Mouse (Mus musculus): ENCODE measurements around the gene Prickle1.

The Prickle1 gene

DNA sequence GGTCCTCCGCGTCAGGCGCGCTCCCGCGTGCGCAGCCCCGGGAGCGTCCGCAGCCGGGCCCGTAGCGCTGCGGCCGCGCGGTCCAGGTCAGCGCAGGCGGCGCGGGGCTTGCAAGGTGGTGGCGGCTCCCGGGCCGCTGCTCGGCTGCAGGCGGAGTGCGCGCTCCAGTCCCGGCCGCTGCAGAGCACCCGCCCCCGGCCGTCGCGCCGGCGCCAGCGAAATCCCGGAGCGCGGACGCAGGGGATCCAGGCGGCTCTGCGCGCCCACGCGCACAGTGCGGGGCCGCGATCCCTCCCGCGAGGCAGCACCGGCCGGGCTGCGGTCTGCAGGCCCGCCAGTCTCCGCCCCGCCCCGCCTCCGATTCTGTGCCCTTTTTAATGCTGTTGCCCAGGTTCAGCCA, at the start of gene Prickle1:
Gene Prickle1, minus strand, starts transcription at position 146 of the 400 bp plus-strand sequence.
- peak; percentile 79 for DNase-seq (ENCODE audit: low read depth, low spot score)

DNA sequence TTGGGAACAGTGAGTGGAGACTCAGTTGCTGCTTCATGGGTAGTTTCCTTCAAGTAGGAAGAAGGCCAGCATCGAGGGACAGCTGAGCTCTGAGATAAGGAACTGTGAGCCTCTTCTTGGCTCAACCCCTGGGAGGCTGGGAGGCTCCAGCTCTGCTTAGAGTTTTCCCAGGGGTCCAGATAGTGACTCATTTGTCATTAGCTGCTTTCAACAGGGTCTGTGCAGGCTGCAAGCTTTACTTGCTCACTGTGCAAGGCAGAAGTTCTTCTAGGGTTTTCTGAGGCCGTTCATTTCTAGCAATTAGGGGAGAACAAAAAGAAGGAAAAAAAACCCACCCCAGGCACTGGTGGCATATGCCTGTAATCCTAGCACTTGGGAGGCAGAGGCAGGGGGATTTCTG, 44.5 kb upstream of the Prickle1 start:
- DNase-seq (ENCODE audit: low read depth, low spot score) = peak; percentile 36

GRCm38 (mm10) chr15:93636976-93637375, 41.3 kb upstream of the Prickle1 start:
- no peak for DNase-seq (ENCODE audit: low read depth, low spot score)

DNA sequence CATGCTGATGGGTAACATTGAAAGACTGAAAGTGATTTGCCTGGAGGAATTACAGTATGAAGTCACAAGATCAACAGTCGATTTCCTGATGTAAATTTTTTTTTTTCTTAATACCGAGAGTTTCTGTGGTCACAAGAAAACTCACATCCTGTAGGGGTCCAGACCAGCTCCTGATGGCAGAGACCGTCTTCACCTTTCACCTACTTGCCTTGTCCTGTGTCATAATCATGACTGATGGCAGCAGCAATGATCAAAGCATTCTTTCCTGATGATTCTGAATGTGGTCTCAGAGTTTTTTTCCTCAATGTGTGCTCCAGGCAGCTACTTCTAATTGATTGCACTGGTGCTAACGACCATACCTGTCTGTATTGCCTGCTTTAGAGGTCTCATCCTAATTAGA, 39.9 kb upstream of the Prickle1 start:
- DNase-seq (ENCODE audit: low read depth, low spot score) = no peak

DNA sequence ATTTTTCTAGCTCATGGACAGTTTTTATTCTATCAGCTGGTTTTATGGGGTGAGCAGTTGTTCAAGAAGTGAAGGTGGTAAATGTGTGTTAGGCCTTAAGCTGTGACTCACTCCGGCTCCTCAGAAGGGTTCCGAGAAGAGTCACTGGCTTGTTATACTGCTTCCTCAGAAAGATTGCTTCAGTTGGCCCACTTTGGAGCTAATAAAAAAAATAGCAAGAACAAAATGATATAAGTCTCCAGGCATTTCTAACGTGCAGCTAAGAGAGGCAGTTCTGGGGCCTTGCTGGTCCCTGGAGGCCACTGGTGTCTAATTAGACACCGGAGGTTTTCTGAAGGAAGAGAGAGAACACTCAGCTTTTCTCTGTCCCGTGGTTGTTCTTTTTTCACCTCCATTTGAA, 38.8 kb upstream of the Prickle1 start:
- DNase-seq (ENCODE audit: low read depth, low spot score) = peak; percentile 9

GRCm38 (mm10) chr15:93630001-93630541, 34.4 kb upstream of the Prickle1 start:
- DNase-seq (ENCODE audit: low read depth, low spot score) = peak; percentile 11

DNA sequence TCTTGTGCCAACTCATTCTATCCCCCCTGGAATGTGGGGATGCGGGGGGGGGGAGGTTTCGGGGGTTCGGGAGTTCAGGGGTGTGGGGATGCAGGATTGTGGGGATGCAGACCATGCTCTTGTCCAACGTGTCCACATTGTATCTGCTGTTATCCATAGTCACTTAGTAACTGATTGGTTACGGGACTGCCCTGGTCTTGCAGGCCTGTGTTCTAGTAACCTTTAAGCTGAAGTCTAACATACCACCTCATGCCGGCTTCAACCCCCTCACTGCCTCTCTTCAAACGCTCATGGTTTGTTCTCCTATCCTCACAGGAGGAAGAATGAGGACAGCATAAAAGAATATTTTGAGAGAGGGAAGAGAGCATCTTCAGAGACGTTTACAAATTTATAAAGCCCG, 33.5 kb upstream of the Prickle1 start:
- DNase-seq (ENCODE audit: low read depth, low spot score) = no peak

DNA sequence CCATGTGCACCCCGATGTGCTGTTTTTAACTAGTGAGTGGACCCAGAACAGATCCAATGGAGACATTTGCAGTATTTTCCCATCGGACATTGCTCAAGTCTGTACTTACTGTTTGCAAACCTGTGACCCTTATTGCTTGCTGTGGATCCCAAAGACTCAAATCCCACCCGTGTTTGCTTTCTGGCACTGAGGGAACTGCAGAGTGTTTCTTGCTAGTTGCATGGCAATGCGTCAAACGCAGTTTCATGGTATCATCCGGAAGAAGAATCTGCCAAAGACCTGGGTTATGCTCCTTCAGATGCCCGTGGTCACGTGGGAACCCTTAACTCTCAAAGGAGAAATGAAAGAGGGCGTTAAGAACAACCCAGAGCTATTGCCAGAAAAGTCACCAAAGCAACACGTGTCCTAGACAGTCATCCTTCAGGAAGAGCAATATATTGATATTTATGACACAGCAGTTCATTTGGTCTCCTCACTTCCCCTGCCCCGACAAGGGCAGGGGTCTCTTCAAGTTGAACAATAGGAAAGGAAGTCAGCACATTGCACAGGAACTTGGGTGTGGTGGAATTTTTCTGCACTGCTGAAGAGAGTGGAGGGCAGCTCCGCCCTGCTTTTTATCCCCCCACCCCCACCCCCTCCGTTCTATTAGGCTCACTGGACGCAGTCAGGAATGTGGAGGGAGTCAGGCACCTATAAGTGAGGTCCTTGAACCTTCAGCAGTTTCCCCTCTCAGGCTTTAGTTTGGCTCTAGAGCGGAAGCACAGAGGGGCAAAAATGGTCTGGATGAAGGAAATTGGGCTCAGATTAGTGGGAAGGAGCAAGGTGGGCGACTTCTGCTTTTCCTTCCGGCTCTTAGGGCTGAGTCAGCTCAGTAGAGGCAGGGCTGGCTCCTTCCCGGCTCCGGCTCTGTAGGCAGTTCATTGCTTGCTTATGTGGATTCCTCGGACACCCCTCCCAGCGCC, 32.4 kb upstream of the Prickle1 start:
- no peak for DNase-seq (ENCODE audit: low read depth, low spot score)

DNA sequence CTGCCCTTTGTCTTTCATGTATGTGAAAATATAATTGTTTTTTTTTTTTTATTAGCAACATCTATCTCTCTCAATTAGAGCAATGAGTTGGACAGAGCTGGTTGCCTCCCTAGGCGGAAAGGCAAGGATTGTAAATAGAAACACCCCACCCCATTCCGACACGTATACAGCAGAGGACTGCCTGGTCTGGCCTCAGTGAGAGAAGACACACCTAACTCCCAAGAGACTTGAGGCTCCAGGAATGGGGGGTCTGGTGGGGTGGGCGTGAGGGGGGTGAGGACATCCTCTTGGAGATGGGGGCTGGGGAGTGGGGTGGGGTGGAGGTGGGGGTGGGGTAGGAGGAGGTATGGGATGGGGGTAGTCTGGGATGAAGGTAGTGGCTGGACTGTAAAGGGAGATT, 23.9 kb upstream of the Prickle1 start:
- no peak for DNase-seq (ENCODE audit: low read depth, low spot score)

DNA sequence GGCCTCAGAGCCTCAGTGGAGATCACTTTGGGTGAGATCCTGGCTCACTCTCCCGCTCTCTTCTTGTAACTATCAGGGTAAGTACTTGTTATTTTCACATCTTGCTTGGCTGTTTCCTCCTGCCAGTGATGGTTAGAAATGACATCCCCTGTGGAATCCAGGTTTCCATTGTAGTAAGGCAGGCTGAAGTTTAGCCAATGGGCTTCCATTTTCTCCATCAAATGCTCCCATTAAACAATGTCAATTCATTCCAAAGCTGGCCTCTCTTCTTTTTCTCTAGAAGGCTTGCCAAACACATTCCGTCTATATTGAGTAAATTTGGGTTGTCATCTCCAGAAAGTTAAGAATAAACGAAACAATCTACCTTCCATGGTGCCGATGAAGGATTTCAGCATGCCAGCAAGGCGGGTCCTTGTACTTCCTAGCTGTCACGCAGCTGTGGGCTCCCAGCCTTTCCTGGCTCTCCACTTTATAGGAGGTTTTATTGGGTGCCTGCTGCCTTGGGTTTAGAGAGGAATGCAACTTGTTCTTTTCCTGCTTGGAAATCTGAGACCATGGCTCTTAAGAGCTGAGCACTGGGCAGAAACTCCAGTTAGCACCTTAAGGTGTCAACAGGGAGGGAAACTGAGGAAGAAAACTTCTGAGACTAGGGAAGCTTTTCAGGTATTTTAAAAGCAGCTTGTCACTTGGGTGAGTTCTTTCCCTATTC, 22.9 kb upstream of the Prickle1 start:
- peak; percentile 19 for DNase-seq (ENCODE audit: low read depth, low spot score)

- DNase-seq (ENCODE audit: low read depth, low spot score) = no peak
Measured at GRCm38 (mm10) chr15:93616277-93616676, 20.6 kb upstream of the Prickle1 start.

- DNase-seq (ENCODE audit: low read depth, low spot score) = no peak
Measured at GRCm38 (mm10) chr15:93615031-93615430, 19.3 kb upstream of the Prickle1 start.

- DNase-seq (ENCODE audit: low read depth, low spot score) = no peak
Measured at GRCm38 (mm10) chr15:93613606-93614005, 17.9 kb upstream of the Prickle1 start.

DNA sequence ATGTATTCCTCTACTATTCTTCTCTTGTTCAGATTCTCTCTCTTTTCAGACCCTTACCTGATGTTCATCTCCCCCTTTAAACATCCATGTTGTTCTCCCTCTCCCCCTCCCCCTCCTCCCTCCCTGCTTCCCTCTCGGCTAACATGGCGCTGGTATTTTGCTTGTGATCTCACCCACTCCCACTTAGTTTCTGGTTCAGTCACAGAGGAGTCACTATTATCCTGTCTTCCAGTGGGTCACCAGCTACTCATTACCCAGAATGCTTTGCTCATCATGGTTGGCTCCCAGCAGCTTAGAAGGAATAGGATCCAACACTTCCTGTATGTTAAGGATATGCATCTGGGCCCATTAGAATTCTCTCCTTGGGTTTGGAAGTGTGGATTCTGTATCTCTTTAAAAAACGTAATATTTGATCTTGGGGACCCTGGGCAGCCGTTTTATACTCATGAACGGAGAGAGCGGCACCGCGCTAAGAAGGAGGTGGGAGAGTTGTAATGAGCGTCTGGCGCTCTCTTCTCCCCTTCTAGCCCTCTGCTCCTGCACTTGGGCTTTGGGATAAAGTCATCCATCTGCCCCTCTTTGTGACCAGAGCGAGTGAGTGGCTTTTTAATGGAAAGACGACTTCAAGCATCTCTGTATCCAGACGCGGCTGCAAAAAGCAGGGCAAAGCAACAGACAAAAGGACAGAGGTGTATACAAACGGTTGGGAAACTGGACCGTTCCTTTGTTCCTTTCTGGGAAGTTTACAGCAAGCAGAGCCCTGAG, 16.0 kb upstream of the Prickle1 start:
- no peak for DNase-seq (ENCODE audit: low read depth, low spot score)

DNA sequence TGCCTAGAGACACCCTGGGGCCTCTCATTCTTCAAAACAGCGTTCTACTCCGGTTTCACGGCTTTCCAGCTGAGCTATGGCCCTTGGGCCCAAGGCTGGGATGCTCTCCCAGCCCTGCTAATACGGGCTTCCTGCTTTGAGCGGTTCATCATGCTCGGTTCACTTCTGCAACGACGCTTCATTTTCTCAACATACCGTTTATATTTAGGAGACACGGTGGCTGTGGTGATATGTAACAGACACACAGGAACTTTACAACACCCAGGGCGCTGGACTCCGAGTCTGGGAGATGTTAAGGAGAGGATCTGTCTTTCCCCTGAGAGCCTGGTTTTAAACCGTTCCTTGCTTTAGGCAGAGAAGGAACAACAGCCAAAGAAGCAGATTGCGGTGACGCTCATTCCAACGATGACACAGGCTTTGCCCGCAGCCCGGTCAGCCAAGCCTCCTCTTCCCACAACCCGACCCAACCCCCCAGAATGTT, 15.1 kb upstream of the Prickle1 start:
- no peak for DNase-seq (ENCODE audit: low read depth, low spot score)

- DNase-seq (ENCODE audit: low read depth, low spot score) = no peak
Measured at GRCm38 (mm10) chr15:93610288-93610687, 14.6 kb upstream of the Prickle1 start.

DNA sequence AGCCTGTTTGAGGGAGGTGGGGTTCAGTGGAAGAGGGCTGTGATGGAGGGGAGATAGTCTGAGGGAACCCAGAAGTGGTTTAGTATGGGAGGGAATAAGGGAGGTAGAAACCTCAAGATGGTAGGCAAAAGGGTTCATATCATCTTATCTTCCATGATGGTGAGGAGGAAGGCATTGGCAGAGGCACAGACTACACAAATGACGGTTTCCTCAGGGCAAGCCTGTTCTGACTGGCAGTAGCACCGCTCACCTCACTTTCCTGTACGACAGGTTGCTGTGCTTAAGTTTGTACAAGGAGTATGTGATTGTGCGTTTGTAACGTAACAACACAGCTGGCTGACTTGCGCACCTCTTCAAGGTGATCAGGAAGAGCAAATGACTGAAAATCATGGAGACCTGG, 7.2 kb upstream of the Prickle1 start:
- no peak for DNase-seq (ENCODE audit: low read depth, low spot score)

- no peak for DNase-seq (ENCODE audit: low read depth, low spot score)
Measured at GRCm38 (mm10) chr15:93601461-93602015, 5.8 kb upstream of the Prickle1 start.

GRCm38 (mm10) chr15:93596991-93597390, 1.3 kb upstream of the Prickle1 start:
- no peak for DNase-seq (ENCODE audit: low read depth, low spot score)

DNA sequence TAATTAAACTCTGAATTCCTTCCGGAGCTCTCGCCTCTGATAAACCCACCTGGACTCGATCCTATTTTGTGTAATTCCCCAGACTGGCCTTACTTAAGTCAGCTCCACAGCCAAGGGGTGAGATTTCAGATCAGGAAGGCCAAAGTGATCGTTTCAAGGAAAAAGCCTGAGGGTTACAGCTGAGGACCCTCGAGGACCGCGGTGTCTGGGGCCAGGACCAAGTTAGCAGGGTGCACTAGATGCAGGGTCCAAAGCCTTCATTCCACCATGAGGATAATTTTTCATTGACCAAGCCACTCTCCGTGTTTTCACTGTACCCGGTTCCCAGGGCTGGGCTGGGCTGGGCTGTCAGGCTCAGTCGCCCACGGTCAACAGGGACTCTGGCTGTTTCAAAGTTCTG, 594 bp upstream of the Prickle1 start:
- DNase-seq (ENCODE audit: low read depth, low spot score) = peak; percentile 53
